Mouse (Mus musculus) gastrocnemius, adult 2 months (tissue): Measurements from ENCODE around the gene Cbx8. TPM values are rescaled to one million over a fixed set of nuclear protein-coding genes. Genes with fewer than 3 reads are reported as not detected.

Experiments used
- DNase-seq: peaks from one replicate; pipeline ENCODE4 v3.0.0; 2022
- H3K27ac ChIP-seq: fragments of 200-600 bp; 2 replicates; pipeline ENCODE4 v1.8.1; 2022; ENCODE audit warnings: mild to moderate bottlenecking
- H3K4me3 ChIP-seq: fragments of 200-600 bp; 2 replicates; pipeline ENCODE4 v1.8.1; 2022; ENCODE audit warnings: mild to moderate bottlenecking, moderate library complexity
- CTCF ChIP-seq: fragments of 200-600 bp; IDR thresholded peaks from 2 replicates; pipeline ENCODE4 v1.8.1; 2022; ENCODE audit warnings: antibody characterized with exemption, mild to moderate bottlenecking, moderate library complexity
- intact Hi-C: fragments of 180-260 bp; cut with DNase I; formaldehyde crosslinking; loops from one replicate; pipeline ENCODE4 v1.15.1; 2025
- total RNA-seq, 2 experiments: library from RNA; stranded (reverse); gene quantifications; 2 replicates each; pipeline ENCODE4 v1.2.3; 2021

The Cbx8 gene
- total RNA-seq, 2 experiments from 2014 or later: 1.5 to 1.6 TPM

DNA sequence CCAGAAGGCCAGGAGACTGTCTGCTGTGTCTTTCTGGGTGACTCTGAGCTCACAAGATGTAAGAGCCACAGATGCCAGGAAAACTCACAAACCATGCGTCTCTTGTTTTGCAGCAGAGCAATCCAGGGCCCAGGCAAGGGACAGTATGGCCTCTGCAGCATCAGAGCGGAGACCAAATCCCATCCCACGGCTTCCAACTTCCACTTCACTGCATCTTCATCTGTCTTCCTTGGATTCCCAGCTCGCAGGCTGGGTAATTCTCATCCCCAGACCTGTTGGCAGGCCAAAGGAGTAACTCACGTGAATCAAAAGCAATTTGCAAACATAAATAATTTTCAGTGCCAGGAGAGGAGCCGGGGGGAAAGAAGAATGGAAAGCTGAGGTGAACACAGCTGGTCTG is 32.2 kb upstream of the Cbx8 start:
- DNase-seq: no peak
- H3K27ac ChIP-seq: no peak overlapping the region
- intact Hi-C loops: no loop called here
- TF ChIP-seq CTCF: no peak
- no peak overlapping the region for H3K4me3 ChIP-seq

DNA sequence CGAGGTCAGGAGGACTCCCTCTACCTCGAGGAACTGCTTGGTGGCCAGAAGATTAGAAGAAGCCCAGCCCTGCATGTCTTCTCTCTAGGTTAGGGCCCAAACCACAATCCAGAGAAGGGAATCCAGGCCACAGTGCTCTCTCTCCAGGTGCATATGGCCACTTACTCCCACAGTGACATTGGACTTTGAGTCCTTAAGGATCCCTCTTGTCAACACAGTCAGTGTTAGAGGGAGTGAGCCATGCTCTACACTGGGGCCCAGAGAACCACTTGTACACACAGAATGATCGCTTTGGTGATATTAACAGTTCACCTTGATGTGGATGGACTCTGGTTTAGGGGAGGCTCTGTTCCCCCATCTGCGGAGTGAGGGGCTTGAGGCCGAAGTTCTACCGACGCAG is 31.5 kb upstream of the Cbx8 start:
- DNase-seq: no peak
- Histone ChIP-seq H3K27ac (no peak overlapping the region), H3K4me3 (no peak overlapping the region)
- intact Hi-C loops: no loop called here
- TF ChIP-seq CTCF: no peak

DNA sequence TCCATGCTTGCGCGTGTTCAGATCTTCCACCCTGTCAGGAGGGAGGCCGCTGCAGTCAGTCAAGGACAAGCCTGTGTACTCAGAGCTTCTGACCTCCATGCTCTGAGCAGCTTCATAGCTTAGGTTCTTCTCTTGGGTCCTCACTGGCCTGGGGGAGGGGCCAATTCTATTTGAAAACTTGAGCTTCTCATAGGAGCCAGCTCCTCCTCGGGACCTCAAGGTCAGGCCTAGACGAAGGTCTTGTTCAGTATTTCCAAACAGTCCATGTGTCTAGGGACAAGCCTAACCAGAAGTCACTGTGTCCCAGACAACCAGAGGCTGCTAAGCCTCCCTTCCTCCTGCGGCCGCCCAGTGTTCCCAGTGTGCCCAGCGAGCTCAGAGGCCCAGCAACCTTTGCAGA is 26.1 kb upstream of the Cbx8 start:
- peak; percentile 7 for DNase-seq
- Histone ChIP-seq H3K4me3 (no peak overlapping the region), H3K27ac (no peak overlapping the region)
- TF ChIP-seq CTCF: no peak
- intact Hi-C loops: no loop called here

DNA sequence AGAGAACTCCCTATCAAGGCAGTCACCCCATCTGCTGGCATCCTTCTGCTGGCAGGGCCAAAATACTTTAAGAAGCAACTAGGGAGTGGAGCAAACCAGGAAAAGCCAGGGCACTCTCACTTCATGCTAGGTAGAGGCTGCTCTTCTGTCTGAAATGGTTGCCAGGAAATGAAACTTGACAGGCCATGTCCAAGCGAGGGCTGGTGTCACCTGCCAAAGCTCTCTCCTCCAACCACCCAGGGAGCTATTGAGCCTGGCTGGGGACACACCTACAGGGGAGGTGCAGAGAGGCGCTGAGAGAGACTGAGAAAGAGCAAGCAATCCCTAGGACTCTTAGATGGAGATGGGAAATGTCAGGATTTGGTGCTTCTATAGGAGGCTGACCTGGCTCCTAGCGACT is 18.5 kb upstream of the Cbx8 start:
- intact Hi-C loops: no loop called here
- TF ChIP-seq CTCF: no peak
- no peak overlapping the region for H3K27ac ChIP-seq
- no peak for DNase-seq
- H3K4me3 ChIP-seq: no peak overlapping the region

GRCm38 (mm10) chr11:119058041-119058995 is 17.5 kb upstream of the Cbx8 start:
- intact Hi-C loops: no loop called here
- DNase-seq: no peak
- Histone ChIP-seq H3K27ac (no peak overlapping the region), H3K4me3 (peak overlapping the region; percentile 86)
- TF ChIP-seq CTCF: peak; percentile 23; the same call in 1 of the 2 replicates

GRCm38 (mm10) chr11:119057291-119057690 is 16.5 kb upstream of the Cbx8 start:
- TF ChIP-seq CTCF: no peak
- no peak for DNase-seq
- intact Hi-C loops: no loop called here
- peak overlapping the region; percentile 80; the same call in 1 of the 2 replicates for H3K27ac ChIP-seq
- peak overlapping the region; percentile 86 for H3K4me3 ChIP-seq

GRCm38 (mm10) chr11:119056301-119057211 is 15.8 kb upstream of the Cbx8 start:
- Histone ChIP-seq H3K27ac (peak overlapping the region; percentile 80), H3K4me3 (peak overlapping the region; percentile 86)
- TF ChIP-seq CTCF: no peak
- intact Hi-C loops: no loop called here
- DNase-seq: no peak

DNA sequence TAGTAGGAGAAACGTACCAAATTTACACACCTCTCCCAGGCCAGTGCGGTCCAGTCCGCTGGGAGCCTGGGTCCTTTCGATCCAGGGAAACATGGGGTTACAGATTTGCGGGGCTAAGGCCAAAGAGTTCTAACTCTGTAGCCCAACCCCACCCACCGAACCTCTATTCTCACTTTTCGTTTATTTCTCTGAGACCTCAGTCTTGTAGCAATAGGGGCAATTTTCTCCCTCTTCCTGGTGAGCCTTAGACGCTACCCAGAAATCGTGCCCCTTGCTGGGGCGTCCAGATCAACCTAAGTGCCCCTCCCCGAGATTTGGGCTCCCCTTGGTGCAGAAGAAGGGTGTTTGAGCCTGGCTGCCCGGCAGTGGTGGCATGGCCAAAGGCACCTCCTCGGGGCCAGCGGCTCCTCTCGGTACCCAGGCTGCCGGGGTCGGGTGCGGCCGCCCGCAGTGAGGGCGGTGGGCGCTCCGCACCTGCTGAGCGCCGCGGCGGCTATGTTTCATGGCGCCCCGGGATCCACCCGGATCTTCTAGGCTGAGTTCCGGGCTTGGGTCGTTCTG is 14.9 kb upstream of the Cbx8 start:
- intact Hi-C loops: no loop called here
- no peak for DNase-seq
- Histone ChIP-seq H3K27ac (no peak overlapping the region), H3K4me3 (peak overlapping the region; percentile 86)
- no peak for TF ChIP-seq CTCF

- peak; percentile 56 for TF ChIP-seq CTCF
- intact Hi-C loops: no loop called here
- no peak overlapping the region for H3K27ac ChIP-seq
- peak overlapping the region; percentile 24 for H3K4me3 ChIP-seq
- DNase-seq: no peak
Measured at GRCm38 (mm10) chr11:119054351-119055345, 13.9 kb upstream of the Cbx8 start.

- no peak for TF ChIP-seq CTCF
- DNase-seq: no peak
- intact Hi-C loops: loop anchor here (2.0 kb wide), 1 partner anchor 137 kb away; no protein-coding TSS in a partner anchor
- Histone ChIP-seq H3K4me3 (peak overlapping the region; percentile 64), H3K27ac (no peak overlapping the region)
Measured at GRCm38 (mm10) chr11:119053738-119054350, 13.1 kb upstream of the Cbx8 start.

DNA sequence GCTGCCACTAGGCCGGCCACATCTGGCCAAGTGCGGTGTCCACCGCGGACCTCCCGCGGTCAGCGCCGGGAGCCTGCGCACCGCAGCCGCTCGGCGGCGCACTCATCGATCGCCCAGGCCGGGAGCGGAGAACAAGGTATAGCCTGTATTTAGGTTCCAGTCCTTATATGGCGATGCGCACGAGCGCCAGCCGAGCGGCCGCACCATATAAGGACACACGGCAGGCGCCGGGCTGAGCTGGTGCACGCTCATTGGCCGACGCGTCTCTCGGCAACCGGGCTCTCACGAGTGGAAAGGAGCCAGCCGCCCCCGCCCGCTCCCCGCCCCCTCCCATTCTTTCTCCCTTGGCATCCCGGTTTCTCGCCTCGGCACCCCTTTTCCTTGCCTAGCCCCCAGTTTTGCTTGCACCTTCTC is 12.5 kb upstream of the Cbx8 start:
- peak; percentile 77 for DNase-seq
- Histone ChIP-seq H3K4me3 (peak overlapping the region; percentile 64), H3K27ac (no peak overlapping the region)
- intact Hi-C loops: loop anchor here (2.0 kb wide), 1 partner anchor 138 kb away; no protein-coding TSS in a partner anchor
- TF ChIP-seq CTCF: peak; percentile 27; the same call in 1 of the 2 replicates
